Mouse (Mus musculus): ENCODE data around the gene Ksr1. TPM values are rescaled to one million over a fixed set of nuclear protein-coding genes. Genes with fewer than 3 reads are reported as not detected.

The Ksr1 gene
- polyA plus RNA-seq, 1 experiment from 2014 or later: 4.4 TPM

DNA sequence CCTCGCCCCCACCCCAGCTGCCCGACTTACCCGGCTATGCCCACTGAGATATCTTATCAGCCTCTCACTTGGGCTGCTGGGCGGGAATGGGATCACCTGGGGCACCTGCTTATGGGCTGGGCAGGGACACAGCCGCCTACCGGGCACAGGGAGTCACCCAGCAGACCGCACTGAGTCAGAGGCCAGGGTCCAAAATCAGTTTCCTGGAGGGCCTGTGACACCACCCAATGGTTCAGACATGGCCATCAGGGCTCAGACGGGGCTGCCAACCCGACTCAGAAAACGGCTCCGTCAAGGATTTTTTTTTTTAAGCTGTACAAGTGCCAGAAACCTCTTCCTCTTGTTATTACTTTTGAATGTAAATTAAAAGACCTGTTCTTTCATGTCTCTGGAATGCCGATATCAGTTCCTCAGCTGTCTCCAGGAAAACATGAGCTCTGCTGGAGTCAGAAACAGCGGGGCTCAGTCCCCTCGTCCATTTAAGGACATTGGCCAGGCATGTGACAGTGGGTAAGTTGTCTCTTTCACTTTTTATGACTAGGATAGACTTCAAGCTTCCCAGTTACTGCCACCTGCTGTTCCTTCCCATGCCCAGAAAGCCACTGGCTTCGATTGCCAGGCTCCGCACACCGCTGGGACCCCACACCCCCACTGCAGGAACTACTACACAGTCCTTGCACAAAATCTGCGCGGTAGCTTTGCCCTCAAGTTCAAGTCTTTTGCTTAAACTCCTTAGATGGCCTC lies 33.5 kb downstream of the Ksr1 start:
- Histone ChIP-seq H3K27me3 (ENCODE audit: control insufficient read depth, insufficient read depth, low read length) (no peaks in the 10 kb centered on the region), H3K4me3 (ENCODE audit: low read depth, low read length) (no peak overlapping the region), H3K4me1 (ENCODE audit: control insufficient read depth, insufficient read depth, low read length) (peaks cover 36% of the 10 kb centered on the region), H3K9me3 (replicated peaks; ENCODE audit: control insufficient read depth, low read length) (no peaks in the 10 kb centered on the region), H3K9ac (ENCODE audit: low read depth, low read length) (0 out of 2 replicates have a peak overlapping the region, but pooled peaks have one; percentile 28), H3K36me3 (ENCODE audit: control insufficient read depth, insufficient read depth, low read length) (no peaks in the 10 kb centered on the region), H3K4me2 (no peak overlapping the region), H3K27ac (ENCODE audit: low read depth, low read length) (0 out of 2 replicates have a peak overlapping the region, but pooled peaks have one; percentile 29)
- no peak for ATAC-seq (replicated peaks; ENCODE audit: insufficient number of reproducible peaks, low FRiP score, low TSS enrichment)
- WGBS (ENCODE audit: insufficient replicate concordance): 59% methylated on average over 19 of the region's 19 CpGs

GRCm38 (mm10) chr11:79111864-79112558 lies 34.2 kb downstream of the Ksr1 start:
- 87% methylated on average over 10 of the region's 10 CpGs for WGBS (ENCODE audit: insufficient replicate concordance)

GRCm38 (mm10) chr11:79110446-79110845 lies 35.8 kb downstream of the Ksr1 start:
- Histone ChIP-seq H3K9ac (ENCODE audit: low read depth, low read length) (no peak overlapping the region), H3K4me1 (ENCODE audit: control insufficient read depth, insufficient read depth, low read length) (peaks cover 24% of the 10 kb centered on the region), H3K27me3 (ENCODE audit: control insufficient read depth, insufficient read depth, low read length) (no peaks in the 10 kb centered on the region), H3K4me2 (no peak overlapping the region), H3K27ac (ENCODE audit: low read depth, low read length) (no peak overlapping the region), H3K4me3 (ENCODE audit: low read depth, low read length) (no peak overlapping the region), H3K9me3 (replicated peaks; ENCODE audit: control insufficient read depth, low read length) (no peaks in the 10 kb centered on the region), H3K36me3 (ENCODE audit: control insufficient read depth, insufficient read depth, low read length) (no peaks in the 10 kb centered on the region; the same call in 1 of the 2 replicates)
- ATAC-seq (replicated peaks; ENCODE audit: insufficient number of reproducible peaks, low FRiP score, low TSS enrichment): no peak
- WGBS (ENCODE audit: insufficient replicate concordance): 73% methylated on average over 4 of the region's 4 CpGs

More at GRCm38 (mm10) chr11:79111864-79112558, 34.2 kb downstream of the Ksr1 start:
- Histone ChIP-seq H3K4me3 (ENCODE audit: low read depth, low read length) (no peak overlapping the region), H3K27me3 (ENCODE audit: control insufficient read depth, insufficient read depth, low read length) (no peaks in the 10 kb centered on the region), H3K4me2 (no peak overlapping the region), H3K36me3 (ENCODE audit: control insufficient read depth, insufficient read depth, low read length) (no peaks in the 10 kb centered on the region), H3K4me1 (ENCODE audit: control insufficient read depth, insufficient read depth, low read length) (peaks cover 35% of the 10 kb centered on the region), H3K27ac (ENCODE audit: low read depth, low read length) (no peak overlapping the region), H3K9ac (ENCODE audit: low read depth, low read length) (no peak overlapping the region), H3K9me3 (replicated peaks; ENCODE audit: control insufficient read depth, low read length) (no peaks in the 10 kb centered on the region)
- ATAC-seq (replicated peaks; ENCODE audit: insufficient number of reproducible peaks, low FRiP score, low TSS enrichment): no peak

- Histone ChIP-seq H3K27ac (ENCODE audit: low read depth, low read length) (no peak overlapping the region), H3K4me1 (ENCODE audit: control insufficient read depth, insufficient read depth, low read length) (peaks cover 16% of the 10 kb centered on the region), H3K9ac (ENCODE audit: low read depth, low read length) (no peak overlapping the region), H3K4me3 (ENCODE audit: low read depth, low read length) (no peak overlapping the region), H3K27me3 (ENCODE audit: control insufficient read depth, insufficient read depth, low read length) (no peaks in the 10 kb centered on the region), H3K4me2 (no peak overlapping the region), H3K9me3 (replicated peaks; ENCODE audit: control insufficient read depth, low read length) (no peaks in the 10 kb centered on the region), H3K36me3 (ENCODE audit: control insufficient read depth, insufficient read depth, low read length) (no peaks in the 10 kb centered on the region; the same call in 1 of the 2 replicates)
- no peak for ATAC-seq (replicated peaks; ENCODE audit: insufficient number of reproducible peaks, low FRiP score, low TSS enrichment)
- WGBS (ENCODE audit: insufficient replicate concordance): 82% methylated on average over 11 of the region's 11 CpGs
Observed at GRCm38 (mm10) chr11:79107934-79108333, 38.3 kb downstream of the Ksr1 start.

DNA sequence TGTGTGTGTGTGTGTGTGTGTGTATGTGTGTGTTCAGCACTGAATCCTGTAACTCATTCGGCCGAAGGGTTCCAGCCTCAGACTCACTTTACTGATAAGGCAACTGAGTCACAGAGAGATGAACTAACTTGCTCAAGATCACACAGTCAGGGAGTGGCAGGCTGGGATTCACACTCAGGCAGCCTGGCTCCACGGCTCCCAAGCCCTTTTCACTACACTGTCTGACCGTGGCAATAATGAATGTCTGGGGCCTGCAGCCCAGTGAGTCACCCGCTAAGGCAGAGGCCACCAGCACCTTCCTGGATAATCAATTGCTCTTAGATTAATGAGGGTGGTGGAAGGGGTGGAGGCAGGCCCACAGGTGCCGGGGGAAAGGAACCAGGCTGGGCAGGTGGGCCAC lies 41.2 kb downstream of the Ksr1 start:
- no peak overlapping the region for H3K9ac ChIP-seq (ENCODE audit: low read depth, low read length)
- no peak for ATAC-seq (replicated peaks; ENCODE audit: insufficient number of reproducible peaks, low FRiP score, low TSS enrichment)
- H3K4me1 ChIP-seq (ENCODE audit: control insufficient read depth, insufficient read depth, low read length): peaks cover 4% of the 10 kb centered on the region
- H3K27ac ChIP-seq (ENCODE audit: low read depth, low read length): no peak overlapping the region
- no peak overlapping the region for H3K4me2 ChIP-seq
- no peaks in the 10 kb centered on the region for H3K9me3 ChIP-seq (replicated peaks; ENCODE audit: control insufficient read depth, low read length)
- H3K4me3 ChIP-seq (ENCODE audit: low read depth, low read length): no peak overlapping the region
- 71% methylated on average over 6 of the region's 6 CpGs for WGBS (ENCODE audit: insufficient replicate concordance)
- no peaks in the 10 kb centered on the region for H3K27me3 ChIP-seq (ENCODE audit: control insufficient read depth, insufficient read depth, low read length)
- no peaks in the 10 kb centered on the region; the same call in 1 of the 2 replicates for H3K36me3 ChIP-seq (ENCODE audit: control insufficient read depth, insufficient read depth, low read length)

DNA sequence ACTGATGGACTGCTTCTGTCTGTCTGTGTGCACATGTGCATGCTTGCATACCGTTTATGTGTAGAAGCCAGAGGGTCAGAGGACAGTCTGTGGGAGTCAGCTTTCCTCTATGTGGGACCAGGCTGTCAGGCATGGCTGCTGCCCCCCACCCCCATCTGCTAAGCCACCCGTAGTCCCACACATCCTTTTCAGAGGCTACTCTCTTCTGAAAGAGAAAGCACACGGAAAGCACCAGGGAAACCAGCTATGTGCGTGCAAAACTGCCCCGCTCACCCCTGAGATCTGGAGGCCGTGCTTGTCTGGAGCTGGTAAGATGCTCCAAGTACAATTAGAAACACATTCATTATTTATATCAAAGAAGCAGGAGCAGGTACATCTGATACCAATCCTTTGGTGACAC lies 41.7 kb downstream of the Ksr1 start:
- 81% methylated on average over 6 of the region's 6 CpGs for WGBS (ENCODE audit: insufficient replicate concordance)

GRCm38 (mm10) chr11:79104096-79104495 lies 42.1 kb downstream of the Ksr1 start:
- H3K36me3 ChIP-seq (ENCODE audit: control insufficient read depth, insufficient read depth, low read length): no peaks in the 10 kb centered on the region; the same call in 1 of the 2 replicates
- no peak overlapping the region for H3K27ac ChIP-seq (ENCODE audit: low read depth, low read length)
- no peaks in the 10 kb centered on the region for H3K4me1 ChIP-seq (ENCODE audit: control insufficient read depth, insufficient read depth, low read length)
- H3K27me3 ChIP-seq (ENCODE audit: control insufficient read depth, insufficient read depth, low read length): no peaks in the 10 kb centered on the region
- 94% methylated on average over 11 of the region's 11 CpGs for WGBS (ENCODE audit: insufficient replicate concordance)
- H3K4me3 ChIP-seq (ENCODE audit: low read depth, low read length): no peak overlapping the region
- no peaks in the 10 kb centered on the region for H3K9me3 ChIP-seq (replicated peaks; ENCODE audit: control insufficient read depth, low read length)
- H3K4me2 ChIP-seq: no peak overlapping the region
- no peak overlapping the region for H3K9ac ChIP-seq (ENCODE audit: low read depth, low read length)
- no peak for ATAC-seq (replicated peaks; ENCODE audit: insufficient number of reproducible peaks, low FRiP score, low TSS enrichment)

More for the DNA sequence above, 41.7 kb downstream of the Ksr1 start:
- Histone ChIP-seq H3K4me2 (no peak overlapping the region), H3K9me3 (replicated peaks; ENCODE audit: control insufficient read depth, low read length) (no peaks in the 10 kb centered on the region), H3K27ac (ENCODE audit: low read depth, low read length) (no peak overlapping the region), H3K4me1 (ENCODE audit: control insufficient read depth, insufficient read depth, low read length) (no peaks in the 10 kb centered on the region), H3K27me3 (ENCODE audit: control insufficient read depth, insufficient read depth, low read length) (no peaks in the 10 kb centered on the region), H3K4me3 (ENCODE audit: low read depth, low read length) (no peak overlapping the region), H3K36me3 (ENCODE audit: control insufficient read depth, insufficient read depth, low read length) (no peaks in the 10 kb centered on the region; the same call in 1 of the 2 replicates), H3K9ac (ENCODE audit: low read depth, low read length) (no peak overlapping the region)
- no peak for ATAC-seq (replicated peaks; ENCODE audit: insufficient number of reproducible peaks, low FRiP score, low TSS enrichment)

GRCm38 (mm10) chr11:79103461-79103869 lies 42.7 kb downstream of the Ksr1 start:
- H3K4me1 ChIP-seq (ENCODE audit: control insufficient read depth, insufficient read depth, low read length): peaks cover 2% of the 10 kb centered on the region; the same call in 1 of the 2 replicates
- no peak overlapping the region for H3K4me2 ChIP-seq
- H3K4me3 ChIP-seq (ENCODE audit: low read depth, low read length): no peak overlapping the region
- ATAC-seq (replicated peaks; ENCODE audit: insufficient number of reproducible peaks, low FRiP score, low TSS enrichment): no peak
- H3K36me3 ChIP-seq (ENCODE audit: control insufficient read depth, insufficient read depth, low read length): no peaks in the 10 kb centered on the region; the same call in 1 of the 2 replicates
- H3K27me3 ChIP-seq (ENCODE audit: control insufficient read depth, insufficient read depth, low read length): no peaks in the 10 kb centered on the region
- H3K9me3 ChIP-seq (replicated peaks; ENCODE audit: control insufficient read depth, low read length): no peaks in the 10 kb centered on the region
- no peak overlapping the region for H3K27ac ChIP-seq (ENCODE audit: low read depth, low read length)
- 59% methylated on average over 5 of the region's 5 CpGs for WGBS (ENCODE audit: insufficient replicate concordance)
- H3K9ac ChIP-seq (ENCODE audit: low read depth, low read length): no peak overlapping the region
